Mouse (Mus musculus) cortical plate, adult 2 months (tissue): ENCODE measurements around the gene Pax2. TPM values are rescaled to one million over a fixed set of nuclear protein-coding genes. Genes with fewer than 3 reads are reported as not detected.

ENCODE experiments used
- H3K27ac ChIP-seq: fragments of 200-500 bp; 2 replicates; pipeline ENCODE4 v1.5.1; 2012; ENCODE audit warnings: low read length, control low read depth, inconsistent platforms; ENCODE audit not compliant: insufficient read depth
- H3K4me1 ChIP-seq: fragments of 200-500 bp; 2 replicates; pipeline ENCODE4 v1.6.1; 2011; ENCODE audit warnings: low read length; ENCODE audit not compliant: control insufficient read depth, insufficient read depth
- H3K4me3 ChIP-seq: fragments of 200-500 bp; 2 replicates; pipeline ENCODE4 v1.5.1; 2011; ENCODE audit warnings: mild to moderate bottlenecking, low read length, control low read depth; ENCODE audit not compliant: insufficient read depth
- CTCF ChIP-seq: fragments of 200-500 bp; IDR thresholded peaks from 2 replicates; pipeline ENCODE4 v1.5.1; 2011; ENCODE audit warnings: mild to moderate bottlenecking, control low read depth, low read length; ENCODE audit not compliant: insufficient read depth; ENCODE audit errors: extremely low read depth
- POLR2A ChIP-seq: fragments of 200-500 bp; IDR thresholded peaks from 2 replicates; pipeline ENCODE4 v1.6.1; 2011; ENCODE audit warnings: mild to moderate bottlenecking, low read length, control low read depth; ENCODE audit not compliant: insufficient read depth; ENCODE audit errors: extremely low read depth
- polyA plus RNA-seq: library from polyadenylated mRNA; depleted of rRNA; stranded (reverse); fragments of >200 nt; gene quantifications from 2 replicates; pipeline ENCODE4 v1.2.3, GENCODE M21; 2012

Pax2 gene
- polyA plus RNA-seq, 1 experiment, result 0.06 TPM

GRCm38 (mm10) chr19:44734682-44735081, 21.2 kb upstream of the Pax2 start:
- Histone ChIP-seq H3K4me1 (no peaks in the 10 kb centered on the region), H3K4me3 (no peak overlapping the region), H3K27ac (no peak overlapping the region)
- TF ChIP-seq CTCF, result no peak
- no peak for TF ChIP-seq POLR2A

DNA sequence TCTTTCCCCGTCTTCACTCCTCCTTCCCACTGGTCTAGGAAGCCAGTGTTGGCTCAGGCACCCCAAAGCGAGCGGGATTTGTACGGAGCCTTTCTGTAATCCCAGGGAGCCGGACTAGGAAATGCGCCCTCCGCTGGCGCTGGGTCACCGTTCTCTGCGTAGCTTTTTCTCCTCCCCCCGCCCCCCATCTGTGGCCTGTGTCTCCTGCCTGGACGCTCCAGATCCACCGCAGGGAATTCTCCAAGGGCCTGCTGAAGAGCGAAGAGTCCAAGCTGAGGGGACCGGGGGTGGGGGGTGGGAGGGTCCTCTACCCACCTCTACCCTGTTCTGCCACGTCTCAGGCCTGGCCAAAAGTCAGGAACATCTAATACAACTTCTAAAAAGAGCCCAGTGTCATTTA, 15.5 kb upstream of the Pax2 start:
- no peak for TF ChIP-seq CTCF
- TF ChIP-seq POLR2A, result no peak
- Histone ChIP-seq H3K4me3 (no peak overlapping the region), H3K27ac (no peak overlapping the region), H3K4me1 (no peaks in the 10 kb centered on the region)

DNA sequence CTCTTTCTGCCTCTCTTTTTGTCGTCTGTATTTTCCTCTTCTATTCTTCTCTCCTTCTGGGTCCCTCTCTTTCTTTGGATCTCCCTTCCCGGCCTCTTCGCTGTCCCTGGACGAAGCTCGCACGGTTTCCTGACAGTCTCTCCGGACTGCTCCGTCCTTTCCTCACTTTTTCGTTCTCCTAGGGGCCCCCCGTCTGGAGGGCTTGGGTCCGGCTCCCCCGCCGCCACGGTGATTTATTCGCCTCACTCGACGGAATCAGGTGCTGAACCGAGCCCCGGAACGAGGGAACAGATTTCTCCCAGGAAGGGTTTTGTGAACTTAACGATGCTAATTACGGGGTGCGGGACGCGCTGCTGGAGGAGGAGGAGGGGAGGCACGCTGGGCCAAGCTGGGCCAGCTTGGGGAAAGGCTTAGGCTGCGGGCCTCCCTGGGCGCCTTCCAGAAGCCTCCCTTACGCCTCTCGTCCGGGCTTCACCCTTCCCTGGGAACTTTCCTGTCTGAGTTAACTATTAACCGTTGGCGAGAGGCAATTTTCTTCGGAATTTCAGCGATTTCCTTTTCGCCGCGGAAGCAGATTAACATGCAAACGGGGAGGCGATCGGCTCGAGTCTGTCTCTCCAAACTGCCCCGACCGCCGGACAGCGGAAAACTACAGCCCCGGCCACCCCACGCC, 14.6 kb upstream of the Pax2 start:
- no peak overlapping the region for H3K27ac ChIP-seq
- TF ChIP-seq CTCF, result no peak
- TF ChIP-seq POLR2A, result no peak
- H3K4me1 ChIP-seq, result no peaks in the 10 kb centered on the region
- H3K4me3 ChIP-seq, result no peak overlapping the region

- no peaks in the 10 kb centered on the region for H3K4me1 ChIP-seq
- H3K4me3 ChIP-seq, result no peak overlapping the region
- no peak overlapping the region for H3K27ac ChIP-seq
- TF ChIP-seq POLR2A (no peak), CTCF (no peak)
These were observed 14.1 kb upstream of the Pax2 start for GRCm38 (mm10) chr19:44741764-44742127.

DNA sequence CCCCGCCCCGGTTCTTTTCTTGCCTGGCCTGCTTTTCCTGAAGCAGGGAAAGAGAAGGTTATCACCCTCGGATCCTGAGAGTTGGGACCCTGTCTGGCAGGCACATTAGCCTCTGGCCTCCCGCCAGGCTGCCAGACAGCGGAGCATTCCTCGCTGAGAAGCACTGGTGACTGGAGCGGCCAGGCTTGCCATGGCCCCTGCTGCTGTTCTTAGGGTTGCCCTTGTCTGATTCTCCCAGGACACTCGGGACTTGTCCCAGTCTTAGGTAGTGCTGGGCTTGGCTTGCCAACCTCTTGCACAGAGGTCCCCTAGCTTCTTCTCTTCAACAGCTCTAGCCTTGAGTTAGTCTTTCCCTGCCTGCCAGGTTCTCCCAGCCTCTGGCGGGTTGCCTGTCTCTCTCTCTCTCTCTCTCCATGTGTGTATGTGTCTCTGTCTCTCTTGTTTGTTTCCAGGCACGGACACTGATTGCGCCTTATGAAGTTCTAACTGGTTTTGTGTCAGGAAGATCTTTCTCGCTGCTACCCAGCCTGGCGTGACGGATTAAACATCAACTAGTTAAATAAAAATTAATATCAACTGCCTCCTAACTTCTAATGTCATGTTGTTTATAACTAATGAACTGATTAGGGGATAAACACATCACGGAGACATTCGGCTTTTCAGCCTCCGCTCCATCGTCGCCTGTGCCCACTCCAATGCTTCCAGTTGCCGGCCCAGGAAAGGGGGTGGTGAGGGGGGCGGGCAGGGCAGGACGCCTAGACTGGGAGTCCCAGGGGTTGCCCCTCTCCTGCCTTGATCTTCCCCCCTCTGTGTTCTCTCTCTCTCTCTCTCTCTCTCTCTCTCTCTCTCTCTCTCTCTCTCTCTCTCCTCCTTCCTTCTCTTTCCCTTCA, 13.5 kb upstream of the Pax2 start:
- H3K27ac ChIP-seq, result no peak overlapping the region
- no peak overlapping the region for H3K4me3 ChIP-seq
- no peaks in the 10 kb centered on the region for H3K4me1 ChIP-seq
- no peak for TF ChIP-seq CTCF
- no peak for TF ChIP-seq POLR2A

DNA sequence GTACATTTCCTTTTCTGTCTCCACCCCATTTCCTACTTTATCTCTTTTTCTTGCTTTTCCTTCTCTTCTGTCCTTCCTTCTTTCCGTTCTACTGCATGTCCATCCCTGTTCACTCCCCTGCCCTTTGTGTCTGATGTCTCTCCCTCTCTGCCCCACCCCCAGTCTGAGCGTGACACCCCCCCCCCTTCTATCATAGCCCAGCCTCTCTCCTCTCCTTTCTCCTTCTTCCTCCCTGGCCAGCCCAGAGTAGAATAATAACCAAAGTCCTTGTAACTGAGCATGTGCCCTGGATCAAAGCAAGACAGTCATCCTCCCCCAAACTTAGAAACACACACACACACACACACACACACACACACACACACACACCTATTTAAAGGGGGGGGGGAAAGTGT, 12.8 kb upstream of the Pax2 start:
- Histone ChIP-seq H3K4me1 (no peaks in the 10 kb centered on the region), H3K4me3 (no peak overlapping the region), H3K27ac (no peak overlapping the region)
- TF ChIP-seq POLR2A (no peak), CTCF (no peak)

DNA sequence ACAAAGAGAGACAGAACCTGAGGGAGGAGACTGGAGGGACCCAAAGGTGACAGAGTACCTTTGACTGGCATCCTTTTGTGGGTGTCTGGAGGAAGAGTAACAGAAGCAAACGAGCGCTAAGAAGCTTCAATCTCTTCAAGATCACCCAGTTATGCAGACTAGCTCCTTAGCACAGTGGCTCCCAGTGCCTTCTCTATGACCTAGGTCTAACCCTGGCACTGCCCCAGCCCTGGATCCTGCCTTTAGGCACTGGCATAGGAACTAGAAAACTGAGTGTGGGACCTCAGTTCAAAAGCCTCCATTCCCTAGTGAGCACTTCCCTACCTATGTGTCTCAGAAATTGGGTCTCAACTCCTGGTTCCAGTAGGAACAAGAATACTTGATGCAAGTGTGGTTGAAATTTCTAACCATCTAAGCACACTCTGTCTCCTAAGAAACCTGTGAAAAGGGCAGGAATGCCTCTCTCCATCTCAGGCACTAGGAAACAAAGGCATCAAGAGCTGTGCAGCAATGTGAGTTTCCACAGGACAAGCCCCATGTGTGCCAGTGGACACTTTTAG, 11.8 kb upstream of the Pax2 start:
- no peaks in the 10 kb centered on the region for H3K4me1 ChIP-seq
- no peak overlapping the region for H3K4me3 ChIP-seq
- no peak overlapping the region for H3K27ac ChIP-seq
- TF ChIP-seq CTCF (no peak), POLR2A (no peak)

DNA sequence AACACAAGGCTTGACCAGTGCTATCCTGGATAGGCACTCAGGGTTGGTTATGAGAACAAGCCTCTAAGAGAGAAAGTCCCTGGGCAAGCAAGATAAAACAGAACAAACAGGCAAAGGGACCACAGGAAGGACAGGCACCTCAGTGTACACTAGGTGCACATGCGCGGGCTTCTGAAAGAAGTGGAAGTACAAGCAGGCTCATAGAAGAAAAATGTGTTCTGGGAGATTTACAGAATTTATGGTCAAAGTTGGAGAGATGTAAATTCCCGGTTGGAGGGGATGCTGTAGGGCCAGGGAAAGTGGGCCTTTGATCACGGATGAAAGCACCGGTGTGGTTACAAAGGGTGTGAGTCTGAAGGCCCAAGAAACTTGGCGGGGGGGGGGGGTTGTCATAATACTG, 10.1 kb upstream of the Pax2 start:
- Histone ChIP-seq H3K4me1 (no peaks in the 10 kb centered on the region), H3K27ac (no peak overlapping the region), H3K4me3 (no peak overlapping the region)
- TF ChIP-seq POLR2A, result no peak
- TF ChIP-seq CTCF, result no peak

- no peak overlapping the region for H3K27ac ChIP-seq
- TF ChIP-seq POLR2A (no peak), CTCF (no peak)
- H3K4me1 ChIP-seq, result no peaks in the 10 kb centered on the region
- H3K4me3 ChIP-seq, result no peak overlapping the region
These were observed 9.3 kb upstream of the Pax2 start for GRCm38 (mm10) chr19:44746541-44747024.
